Mouse (Mus musculus): Measurements from ENCODE around the gene Col6a6.

Gene Col6a6

DNA sequence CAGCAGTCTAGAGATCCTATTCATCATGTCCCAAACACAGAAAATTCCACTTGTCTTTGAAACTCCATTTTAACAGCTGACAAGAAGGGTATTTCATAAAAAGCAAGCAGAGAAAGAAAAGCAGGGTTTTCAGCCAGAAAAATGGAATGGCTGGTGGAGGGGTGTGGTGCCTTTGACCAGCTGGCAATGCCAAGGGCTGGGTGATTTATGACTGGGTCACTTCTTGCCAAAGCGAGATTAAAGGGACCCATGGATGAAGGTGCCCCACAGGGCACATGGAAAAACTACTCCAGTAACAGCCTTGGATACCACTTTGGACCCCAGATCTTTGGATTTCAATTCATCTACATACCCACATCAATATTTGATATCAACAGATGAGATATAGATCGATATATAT lies 93.3 kb downstream of the Col6a6 start:
- peak in 1 of 2 experiments; percentile 20 for DNase-seq

DNA sequence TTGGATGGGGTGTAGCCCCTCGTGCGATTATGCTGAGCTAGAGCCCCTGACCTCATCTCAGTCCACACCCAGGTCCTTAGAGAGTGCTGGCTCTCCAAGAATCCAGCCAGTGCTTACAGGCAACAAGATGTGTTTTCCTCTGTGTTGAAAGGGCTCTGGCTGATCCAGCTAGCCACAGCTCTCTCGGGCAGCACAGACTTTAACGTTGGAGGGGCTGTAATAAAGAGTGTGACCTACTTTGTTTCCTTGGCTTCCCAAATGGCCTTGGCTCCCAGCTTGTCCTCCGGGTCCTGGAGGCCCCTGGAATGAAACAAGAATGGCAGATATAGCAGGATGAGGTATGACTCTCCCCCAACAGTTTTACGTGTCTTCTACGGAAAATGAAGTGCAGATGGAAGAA lies 96.0 kb downstream of the Col6a6 start:
- no peak for DNase-seq

DNA sequence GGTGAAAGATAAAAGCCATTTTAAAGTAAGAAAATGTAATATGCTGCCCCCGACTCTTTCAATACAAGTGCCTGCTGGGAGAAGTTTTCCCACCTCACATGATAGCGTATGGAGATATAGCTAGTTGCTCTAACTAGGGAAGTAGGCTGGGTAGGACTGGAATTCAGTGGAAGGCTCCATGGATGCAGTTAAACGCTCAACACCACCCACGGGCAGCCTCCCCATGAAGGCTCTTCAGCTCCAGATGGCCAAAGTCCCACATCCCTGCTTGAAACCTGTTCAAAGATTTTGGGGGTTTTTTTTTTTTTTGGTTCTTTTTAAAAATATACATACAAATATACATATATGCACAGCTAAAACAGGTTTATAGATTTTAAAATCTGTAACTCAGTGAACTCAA lies 107.5 kb downstream of the Col6a6 start:
- DNase-seq = no peak

DNA sequence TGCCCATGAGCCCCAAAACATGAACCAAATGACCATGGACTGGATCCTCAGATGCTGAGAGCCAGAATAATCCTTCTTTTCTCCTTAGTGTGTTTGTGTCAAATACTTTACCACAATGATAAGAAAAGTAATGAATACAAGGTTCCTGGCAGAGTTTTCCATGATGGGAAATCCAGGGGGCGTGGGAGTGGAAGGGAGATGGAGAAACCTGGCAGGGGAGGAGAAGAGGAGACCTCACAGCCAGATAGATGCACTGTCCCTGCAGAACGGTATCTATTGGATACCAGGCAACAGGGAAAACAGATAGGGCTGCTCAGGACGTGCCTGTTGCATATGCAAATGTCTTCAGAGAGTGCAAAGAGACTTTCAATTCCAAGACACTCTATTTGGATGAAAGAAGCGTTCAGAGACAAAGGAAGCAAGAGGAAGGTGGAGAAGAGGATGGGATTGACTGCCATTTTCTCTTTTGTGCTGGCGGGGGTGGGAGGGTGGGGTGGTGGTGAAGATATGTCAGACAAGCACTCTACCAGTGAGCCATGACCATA lies 108.0 kb downstream of the Col6a6 start:
- no peak for DNase-seq

DNA sequence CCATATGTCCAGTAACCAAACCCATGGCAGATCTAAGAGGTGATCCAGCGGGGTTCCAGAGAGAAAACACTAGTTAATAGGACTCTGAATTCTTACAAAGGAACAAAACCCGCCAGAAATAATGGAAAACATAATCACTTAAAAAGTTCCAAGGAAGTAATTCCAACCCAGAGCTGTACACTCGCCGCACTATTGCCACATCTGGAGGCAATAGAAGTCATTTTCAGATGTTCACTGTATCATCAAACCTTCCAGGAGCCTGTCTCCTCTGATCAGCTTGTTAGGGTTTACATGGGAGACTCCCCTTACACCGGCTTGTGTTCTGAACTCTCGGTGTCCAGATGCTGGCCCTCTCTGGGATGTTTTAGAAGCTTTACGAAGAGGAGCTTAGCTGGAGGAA lies 108.6 kb downstream of the Col6a6 start:
- DNase-seq = no peak

DNA sequence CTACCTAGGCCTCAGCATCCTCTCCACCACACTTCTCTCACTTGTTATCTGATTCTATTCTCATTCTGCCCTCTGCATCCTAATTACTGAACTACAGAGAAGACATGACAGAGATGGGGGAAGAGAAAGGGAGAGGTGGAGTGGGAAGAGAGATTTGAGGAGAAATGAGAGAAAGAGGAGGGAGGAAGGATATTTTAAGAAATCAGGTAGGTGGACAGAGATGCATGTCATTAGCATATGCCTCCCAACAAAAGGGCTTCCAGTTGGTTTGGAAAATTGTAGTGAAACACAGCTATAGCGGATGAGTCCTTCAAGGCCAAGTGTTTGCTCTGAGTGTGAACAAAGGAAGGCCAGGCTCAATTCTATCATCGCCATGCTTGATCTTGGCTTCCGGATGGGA lies 115.9 kb downstream of the Col6a6 start:
- DNase-seq = no peak

DNA sequence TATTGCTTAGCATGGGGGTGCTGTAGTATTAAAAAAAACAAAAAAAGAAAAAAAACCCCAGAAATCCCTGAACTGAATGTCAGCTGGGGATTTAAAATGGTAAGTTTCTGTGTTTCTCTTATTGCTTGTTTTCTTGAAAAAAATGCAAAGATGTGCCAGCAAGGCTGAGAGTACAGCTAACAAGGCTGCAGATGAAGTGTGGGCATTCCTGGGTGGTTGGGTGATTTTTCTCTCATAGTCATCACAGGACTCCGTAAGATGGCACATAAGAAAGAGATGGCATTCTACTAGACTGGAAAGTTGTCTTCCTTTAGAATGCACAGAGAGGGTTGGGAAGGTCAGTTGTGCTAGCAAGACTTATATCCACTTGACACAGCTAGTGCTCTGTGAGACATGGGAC lies 122.9 kb downstream of the Col6a6 start:
- DNase-seq = no peak

DNA sequence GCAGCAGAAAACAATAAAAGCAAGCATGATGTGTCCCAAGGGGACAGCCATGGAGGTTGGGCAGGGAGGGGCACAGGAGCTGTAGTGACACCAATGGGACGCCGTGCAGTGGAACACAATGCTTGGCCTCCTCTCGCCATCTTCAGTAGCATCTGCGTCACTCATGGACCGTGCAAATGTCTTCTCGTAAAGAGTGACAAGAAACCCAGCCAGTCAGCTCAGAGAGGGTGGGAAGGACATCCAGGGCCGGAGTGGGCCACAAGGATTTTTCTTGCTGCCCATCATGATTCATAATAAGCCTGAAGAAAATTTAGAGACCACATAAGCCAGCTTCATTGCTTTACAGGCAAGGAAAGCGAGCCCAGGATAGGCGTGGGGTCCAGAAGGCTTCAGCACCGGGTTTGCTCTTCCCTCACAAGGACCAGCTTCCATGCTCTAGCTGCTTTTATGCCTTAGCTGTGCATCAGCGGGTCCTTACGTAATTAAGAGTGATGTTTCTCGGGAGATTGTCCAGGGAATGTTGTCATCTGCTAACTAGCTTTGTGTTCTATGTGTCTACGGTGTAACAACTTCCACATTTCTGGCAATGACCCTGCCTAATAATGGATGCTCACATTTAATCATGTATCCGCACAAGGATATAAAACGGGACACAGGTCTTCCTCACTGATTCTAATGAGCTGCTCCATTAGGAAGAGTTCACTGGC lies 123.6 kb downstream of the Col6a6 start:
- DNase-seq = no peak

DNA sequence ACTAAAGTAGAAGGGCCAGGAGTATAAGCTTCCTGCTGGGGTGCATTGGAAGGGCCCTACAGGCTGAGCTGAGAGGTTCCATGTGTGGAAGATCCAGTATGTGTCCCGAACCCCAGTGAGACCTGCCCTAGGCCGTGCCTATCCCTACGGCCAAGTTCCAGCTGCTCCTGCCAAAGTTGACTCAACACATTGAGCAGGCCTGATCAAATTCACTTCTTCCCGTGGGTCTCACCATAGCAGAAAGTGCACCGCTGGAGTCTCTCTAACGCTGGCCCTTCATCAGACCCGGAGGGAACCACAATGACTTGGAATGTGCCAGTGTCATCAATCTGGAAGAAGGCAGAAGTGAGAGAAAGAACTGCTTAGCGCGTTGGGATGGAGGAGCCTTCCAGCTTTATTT lies 126.0 kb downstream of the Col6a6 start:
- no peak for DNase-seq

DNA sequence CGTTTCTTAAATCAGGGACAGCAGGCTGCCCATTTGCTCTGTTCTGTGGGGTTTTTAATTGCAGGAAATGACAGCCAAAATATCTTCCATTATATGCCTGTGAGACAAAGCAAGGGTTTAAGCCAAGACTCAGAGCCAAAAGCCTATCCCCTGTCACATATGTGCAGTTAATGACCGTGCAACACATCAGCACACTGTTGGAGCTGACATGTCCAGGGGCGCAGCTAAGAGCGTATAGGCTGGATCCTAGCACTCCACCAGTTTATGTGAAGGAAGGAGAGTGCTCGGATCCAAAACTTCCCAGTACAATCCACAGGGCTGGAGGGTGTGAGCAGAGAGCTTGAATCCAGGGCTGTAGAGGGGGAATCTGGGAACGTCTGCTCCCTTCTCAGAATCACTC lies 127.3 kb downstream of the Col6a6 start:
- no peak for DNase-seq

DNA sequence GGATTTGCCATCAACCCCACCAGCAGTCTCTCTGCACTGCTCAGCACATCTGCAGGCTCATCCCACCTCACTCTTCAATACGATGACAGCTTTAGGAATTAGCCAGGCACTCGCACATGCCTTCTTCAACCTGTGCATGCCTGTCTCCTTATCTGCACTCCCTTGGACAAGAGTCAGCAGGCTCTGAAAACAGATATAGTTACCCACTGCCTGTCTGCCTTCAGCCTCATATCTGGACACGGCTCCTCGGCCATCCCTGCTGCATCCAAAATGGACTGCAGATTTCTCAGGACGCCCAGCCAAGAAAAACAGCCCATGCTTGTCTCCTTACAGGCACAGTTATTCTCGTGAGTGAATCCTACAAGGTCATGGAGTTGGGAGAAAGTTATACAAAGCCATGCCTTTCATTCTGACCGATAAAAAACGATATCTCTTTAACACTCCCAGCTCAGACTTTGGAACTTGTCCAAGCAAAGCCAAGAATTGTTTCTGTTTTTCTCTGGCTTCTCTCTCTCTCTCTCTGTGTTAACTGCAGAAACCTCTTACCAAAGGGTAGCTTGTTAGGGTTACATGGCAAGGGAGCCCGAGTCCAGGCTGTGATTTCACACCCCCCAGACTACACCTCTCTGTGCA lies 130.1 kb downstream of the Col6a6 start:
- DNase-seq = no peak

DNA sequence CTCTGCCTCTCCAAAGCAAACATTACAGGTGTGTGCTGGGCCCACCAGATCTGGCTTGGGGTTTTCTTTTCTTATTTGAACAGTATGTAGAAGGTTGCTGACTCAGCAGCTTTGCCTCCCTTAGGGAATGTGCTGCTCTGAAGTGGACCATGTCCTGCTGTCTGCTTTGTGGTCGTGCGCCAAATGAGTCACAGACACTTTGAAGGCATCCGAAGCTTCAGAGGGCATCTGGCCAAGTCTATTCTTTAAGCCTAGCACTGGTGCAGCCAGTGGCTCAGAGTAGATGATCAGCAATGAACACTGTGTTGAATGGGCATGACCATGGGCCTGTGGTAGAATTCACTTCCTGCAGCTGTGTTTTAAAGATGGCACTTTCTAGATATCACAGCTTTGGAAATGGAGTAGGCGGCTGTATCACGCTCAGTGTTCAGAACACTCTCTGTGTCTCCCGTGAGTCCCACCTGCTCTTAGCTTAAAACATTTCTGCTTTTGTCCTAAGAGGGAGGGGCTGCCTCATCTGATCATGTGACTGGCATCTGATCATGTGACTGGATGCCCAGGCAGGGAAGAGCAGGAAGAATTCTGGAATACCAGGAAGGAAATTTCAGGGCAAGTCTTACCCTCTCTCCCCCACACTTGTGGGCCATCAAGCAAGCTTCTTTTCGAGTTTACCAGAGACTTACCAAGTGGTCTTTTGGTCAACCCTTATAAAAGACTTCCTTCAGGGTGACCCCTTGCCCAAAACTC lies 131.0 kb downstream of the Col6a6 start:
- no peak for DNase-seq

DNA sequence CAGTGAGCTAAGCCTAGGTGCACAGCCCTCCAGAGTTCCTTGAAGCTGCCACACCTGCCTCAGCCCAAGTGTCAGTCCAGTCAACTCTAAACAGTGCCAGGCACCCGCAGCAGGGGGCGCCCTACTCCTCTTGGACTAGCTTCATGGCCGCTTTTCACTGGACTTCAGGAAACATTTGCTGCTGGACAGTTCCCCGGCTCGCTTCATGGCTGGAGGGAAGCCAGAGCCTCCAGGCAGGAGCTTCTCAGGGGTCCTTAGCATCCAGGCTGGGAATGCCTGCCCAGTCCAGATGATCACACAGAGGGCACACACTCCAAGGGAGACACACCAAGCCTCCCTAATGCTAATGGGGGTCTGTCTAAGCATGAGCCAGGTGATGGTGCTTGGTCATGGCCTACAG lies 134.1 kb downstream of the Col6a6 start:
- peak; percentile 50 to 88 for DNase-seq

DNA sequence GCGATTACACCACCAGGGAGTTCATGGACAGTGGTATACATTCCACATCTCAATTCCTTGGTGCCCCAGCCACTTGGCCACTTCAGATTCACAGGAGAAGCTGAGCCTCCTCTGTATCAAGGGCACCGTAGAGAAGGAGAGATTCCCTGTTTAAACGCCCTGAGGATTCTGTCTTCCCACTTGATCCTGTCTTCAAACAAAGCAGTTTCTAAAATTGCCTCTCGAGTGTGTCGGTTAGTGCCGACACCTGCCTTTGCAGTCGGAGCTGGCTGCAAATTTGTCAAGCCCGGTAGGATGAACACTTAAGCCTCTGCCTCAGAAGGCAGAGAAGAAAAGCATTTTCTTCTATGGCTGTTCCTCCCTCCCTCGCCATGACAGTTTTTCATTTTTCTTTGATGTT lies 134.9 kb downstream of the Col6a6 start:
- no peak for DNase-seq

DNA sequence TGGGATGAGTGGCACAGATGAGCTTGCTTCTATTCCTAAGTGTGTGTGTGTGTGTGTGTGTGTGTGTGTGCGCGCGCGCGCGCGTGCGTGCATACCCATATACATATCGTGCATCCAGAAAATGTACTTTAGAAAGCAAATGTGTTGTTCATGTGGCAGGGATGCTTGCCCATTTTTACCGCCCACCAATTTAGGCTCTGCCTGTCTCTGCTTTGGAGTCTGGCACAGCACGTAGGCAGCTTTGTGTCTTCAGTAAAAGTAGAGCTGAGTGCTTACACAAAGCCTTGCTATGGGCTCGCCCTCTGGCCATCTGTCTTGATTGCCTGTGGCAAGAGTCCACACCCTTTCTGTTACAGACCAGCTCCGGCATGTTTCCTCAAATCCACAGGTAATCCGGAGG lies 135.5 kb downstream of the Col6a6 start:
- no peak for DNase-seq

DNA sequence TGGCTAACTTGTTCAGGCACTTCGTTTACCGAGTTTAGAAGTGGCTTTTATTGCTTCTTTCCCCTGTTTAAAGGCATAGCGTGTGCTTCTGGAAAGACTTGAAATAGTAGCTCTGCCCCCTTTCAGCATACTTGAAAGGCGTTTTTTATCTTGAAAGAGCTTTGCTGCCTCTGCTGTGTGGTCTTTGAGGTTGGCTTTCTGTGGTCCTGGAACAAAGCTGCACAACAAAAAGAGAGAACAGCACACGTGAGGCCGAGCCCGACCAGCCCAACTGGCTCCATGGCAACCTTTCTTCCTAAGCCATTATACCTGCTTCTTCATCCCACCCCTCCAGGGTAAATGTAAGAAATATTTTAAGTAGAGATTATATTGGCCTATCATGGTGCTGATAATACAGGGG lies 138.5 kb downstream of the Col6a6 start:
- DNase-seq = no peak

DNA sequence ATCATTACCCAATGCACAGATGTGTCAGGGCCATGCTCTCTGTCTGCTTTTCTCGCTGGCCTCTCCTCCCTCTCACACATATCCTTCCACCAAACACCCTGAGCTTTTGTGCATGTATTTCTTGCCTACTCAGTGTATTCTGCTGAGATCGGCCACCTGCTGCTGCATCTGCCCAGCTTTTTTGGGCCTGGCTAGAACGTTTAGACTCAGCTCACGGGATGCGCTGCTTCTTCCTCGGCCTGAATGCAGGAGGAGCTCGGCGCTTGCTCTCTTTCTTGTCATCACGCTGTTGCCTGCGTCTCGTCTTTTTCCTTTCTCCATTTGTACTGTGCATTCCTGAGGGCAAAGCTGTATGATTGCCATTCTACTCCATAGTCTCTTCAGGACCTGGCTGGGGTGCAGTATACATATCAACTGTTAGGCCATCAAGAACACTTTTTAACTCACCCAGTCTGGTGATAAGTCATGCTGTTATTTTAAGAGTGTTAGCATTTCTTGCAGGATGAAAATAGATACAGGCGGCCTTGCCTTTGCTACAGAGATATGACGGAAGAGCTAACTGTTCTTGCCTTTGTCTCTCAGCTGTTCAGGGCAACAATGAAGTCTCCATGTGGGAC lies 143.3 kb downstream of the Col6a6 start:
- DNase-seq = no peak

DNA sequence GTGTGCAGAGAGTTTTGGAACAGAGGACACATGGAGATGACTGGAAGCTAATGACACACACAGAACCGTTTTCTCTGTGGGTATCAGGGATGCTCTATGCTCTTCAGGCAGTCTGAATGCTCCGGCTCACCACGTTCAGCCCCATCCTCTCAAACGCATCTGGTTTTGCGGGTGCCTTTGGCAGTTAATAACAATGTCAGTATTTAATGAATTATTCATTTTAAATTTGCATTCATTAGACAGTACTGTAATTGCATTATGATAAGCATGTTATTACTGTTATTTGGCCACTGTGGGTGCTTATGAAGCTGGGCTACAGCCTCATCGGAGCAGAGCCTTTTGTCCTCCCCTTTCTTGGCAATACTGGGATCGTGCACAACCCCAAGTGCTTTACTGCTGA lies 146.6 kb downstream of the Col6a6 start:
- no peak for DNase-seq

DNA sequence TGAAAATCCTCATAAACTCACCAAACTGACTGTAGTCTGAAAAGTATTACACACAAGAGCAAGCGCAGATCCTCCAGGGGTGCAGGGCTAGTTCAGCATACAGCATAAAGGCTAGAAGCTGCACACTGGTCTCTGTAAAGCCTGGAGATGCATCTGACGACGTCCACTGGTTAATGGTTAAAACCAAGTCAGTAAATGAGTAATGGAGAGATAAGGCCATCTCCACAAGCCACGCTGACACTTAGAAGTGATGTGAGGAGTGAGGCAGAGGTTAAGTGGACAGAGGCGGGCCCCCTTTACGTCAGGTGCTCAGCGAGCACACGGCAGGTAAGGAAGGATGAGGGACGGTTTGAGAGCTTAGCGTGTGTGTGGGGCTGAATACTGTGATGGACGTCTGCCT lies 152.0 kb downstream of the Col6a6 start:
- DNase-seq = no peak

DNA sequence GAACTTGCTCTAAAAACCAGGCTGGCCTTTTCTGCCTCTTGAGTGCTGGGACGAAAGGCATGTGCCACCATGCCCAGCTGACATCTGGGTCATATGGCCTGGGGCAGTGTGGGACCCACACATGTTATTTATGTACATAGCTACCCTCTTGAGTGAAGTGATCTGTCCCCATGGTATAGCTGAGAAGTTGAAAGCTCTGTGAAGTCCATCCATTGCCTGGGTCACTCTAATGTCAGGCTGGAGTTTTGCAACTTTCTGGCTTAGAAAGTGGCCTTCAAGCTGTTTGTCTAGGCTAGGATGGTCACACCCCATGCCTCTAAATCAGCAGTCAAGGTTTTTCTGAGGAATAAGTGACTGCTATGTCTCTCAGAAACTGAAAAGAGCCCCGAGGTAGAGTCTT lies 155.9 kb downstream of the Col6a6 start:
- DNase-seq = no peak

DNA sequence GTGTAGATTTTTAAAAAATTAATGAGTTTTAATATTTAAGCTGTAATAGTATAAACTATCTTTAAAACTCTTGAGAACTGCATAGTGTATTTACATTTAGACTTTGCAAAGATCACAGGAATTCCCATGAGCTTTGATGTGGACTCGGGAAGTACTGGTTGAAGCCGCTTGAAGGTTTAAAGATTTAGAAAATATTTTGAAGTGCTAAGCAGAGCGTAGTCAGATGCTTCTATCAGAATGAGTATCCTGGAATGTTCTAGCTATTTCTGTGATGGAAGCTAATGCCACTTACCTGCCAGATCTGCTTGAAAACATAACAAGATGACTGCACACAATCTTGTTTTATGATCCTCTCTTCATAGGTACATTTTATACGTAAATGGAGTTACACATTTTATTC lies 157.0 kb downstream of the Col6a6 start:
- DNase-seq = no peak

DNA sequence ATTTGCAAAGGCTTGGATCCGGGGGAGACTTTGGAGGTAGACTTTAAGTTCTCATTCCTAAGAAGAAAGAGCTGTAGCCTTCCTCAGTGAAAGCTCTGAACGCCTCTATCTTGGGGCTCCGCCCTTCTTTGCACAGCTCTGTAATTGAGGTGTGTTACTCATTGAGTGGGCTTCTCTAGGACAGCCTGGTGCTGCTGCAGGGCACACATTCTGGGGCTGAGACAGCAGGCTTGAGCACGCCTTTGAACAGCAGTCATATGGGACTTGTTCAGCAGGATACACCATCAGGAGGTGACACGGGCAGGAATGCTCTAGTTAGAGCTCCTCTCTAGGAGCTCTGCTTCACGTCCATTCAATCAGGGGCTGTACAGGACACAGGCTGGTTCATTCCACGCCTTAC lies 162.7 kb downstream of the Col6a6 start:
- DNase-seq = no peak

DNA sequence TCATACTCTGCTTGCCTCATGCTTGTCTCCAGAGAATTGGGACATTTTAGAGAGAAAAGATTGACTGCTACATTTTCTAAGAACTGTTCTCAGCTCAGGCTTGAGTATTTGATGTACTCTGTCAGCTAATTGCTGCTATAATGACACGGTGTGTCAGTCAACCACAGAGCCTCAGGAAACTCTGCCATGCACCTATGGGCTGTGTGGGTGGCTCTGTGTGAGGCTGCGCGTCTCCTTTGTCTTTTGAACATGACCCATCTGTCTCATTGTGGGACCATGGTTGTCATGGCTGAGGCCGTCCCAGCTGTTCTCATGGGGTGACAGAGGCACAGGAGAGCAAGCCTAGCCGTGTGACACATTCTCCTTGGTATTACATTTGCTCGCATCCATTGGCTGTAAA lies 168.1 kb downstream of the Col6a6 start:
- DNase-seq = no peak

DNA sequence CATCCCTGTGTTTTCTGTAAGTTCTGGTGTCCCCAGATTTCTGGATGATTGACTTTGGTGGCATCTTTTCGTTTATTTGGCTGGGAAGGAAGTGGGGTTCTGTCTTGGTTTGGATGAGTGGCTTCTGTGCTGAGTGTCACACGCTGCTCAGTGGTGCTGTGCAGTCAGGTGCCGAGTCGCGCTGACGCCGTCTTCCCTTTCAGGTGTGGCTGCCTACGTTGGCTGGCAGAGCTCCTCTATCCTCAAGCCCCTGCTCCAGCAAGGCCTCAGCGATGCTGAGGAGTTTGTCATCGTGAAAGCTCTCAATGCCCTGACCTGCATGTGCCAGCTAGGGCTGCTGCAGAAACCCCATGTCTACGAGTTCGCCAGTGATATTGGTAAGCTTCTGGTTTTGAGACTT lies 169.7 kb downstream of the Col6a6 start:
- DNase-seq = no peak

All from kidney, adult 8-10 months (tissue).